Mouse (Mus musculus) limb, embryonic 13.5 days (tissue): ENCODE measurements around the gene Cul1. TPM values are rescaled to one million over a fixed set of nuclear protein-coding genes. Genes with fewer than 3 reads are reported as not detected.

Source experiments
- ATAC-seq: fragments of 200-750 bp; cut with Nextera tagmentation; 2 replicates; pipeline ENCODE4 v1.8.0; 2017; ENCODE audit warnings: low read depth, moderate number of reproducible peaks, moderate TSS enrichment; ENCODE audit not compliant: low FRiP score
- H3K27ac ChIP-seq: fragments of 300-500 bp; sonication (generic); 2 replicates; pipeline ENCODE4 v1.5.1; 2015; ENCODE audit warnings: inconsistent platforms, mild to moderate bottlenecking, moderate library complexity
- H3K27me3 ChIP-seq: fragments of 300-500 bp; sonication (generic); 2 replicates; pipeline ENCODE4 v1.6.1; 2015; ENCODE audit warnings: mild to moderate bottlenecking, inconsistent platforms
- H3K36me3 ChIP-seq: fragments of 300-500 bp; sonication (generic); 2 replicates; pipeline ENCODE4 v1.6.1; 2015; ENCODE audit warnings: inconsistent platforms, mild to moderate bottlenecking, moderate library complexity
- H3K4me1 ChIP-seq: fragments of 300-500 bp; sonication (generic); 2 replicates; pipeline ENCODE4 v1.6.1; 2015; ENCODE audit warnings: inconsistent platforms
- H3K4me2 ChIP-seq: fragments of 300-500 bp; sonication (generic); replicated peaks from 2 replicates; pipeline ENCODE4 v1.6.1; 2015; ENCODE audit warnings: inconsistent platforms, mild to moderate bottlenecking, moderate library complexity
- H3K4me3 ChIP-seq: fragments of 300-500 bp; sonication (generic); 2 replicates; pipeline ENCODE4 v1.5.1; 2015; ENCODE audit warnings: moderate library complexity, mild to moderate bottlenecking, inconsistent platforms
- H3K9ac ChIP-seq: fragments of 300-500 bp; sonication (generic); 2 replicates; pipeline ENCODE4 v1.6.1; 2015; ENCODE audit warnings: mild to moderate bottlenecking, inconsistent platforms
- H3K9me3 ChIP-seq: fragments of 300-500 bp; sonication (generic); 2 replicates; pipeline ENCODE4 v1.6.1; 2016; ENCODE audit warnings: inconsistent platforms
- WGBS: fragments of 180-500 bp; shearing (Covaris S2); methylation state at CpG from one replicate; pipeline ENCODE4 v1.1.7; 2015; 5-methylcytosine and 5-hydroxymethylcytosine counted together
- polyA plus RNA-seq: library from polyadenylated mRNA; unstranded; fragments of >200 nt; fragmentation: Nextera tagmentation; extraction: Ambion mirVana; gene quantifications from 2 replicates; pipeline ENCODE4 v1.2.1, GENCODE M21; 2015

Gene Cul1
- polyA plus RNA-seq, 1 experiment from 2014 or later: 148 TPM

DNA sequence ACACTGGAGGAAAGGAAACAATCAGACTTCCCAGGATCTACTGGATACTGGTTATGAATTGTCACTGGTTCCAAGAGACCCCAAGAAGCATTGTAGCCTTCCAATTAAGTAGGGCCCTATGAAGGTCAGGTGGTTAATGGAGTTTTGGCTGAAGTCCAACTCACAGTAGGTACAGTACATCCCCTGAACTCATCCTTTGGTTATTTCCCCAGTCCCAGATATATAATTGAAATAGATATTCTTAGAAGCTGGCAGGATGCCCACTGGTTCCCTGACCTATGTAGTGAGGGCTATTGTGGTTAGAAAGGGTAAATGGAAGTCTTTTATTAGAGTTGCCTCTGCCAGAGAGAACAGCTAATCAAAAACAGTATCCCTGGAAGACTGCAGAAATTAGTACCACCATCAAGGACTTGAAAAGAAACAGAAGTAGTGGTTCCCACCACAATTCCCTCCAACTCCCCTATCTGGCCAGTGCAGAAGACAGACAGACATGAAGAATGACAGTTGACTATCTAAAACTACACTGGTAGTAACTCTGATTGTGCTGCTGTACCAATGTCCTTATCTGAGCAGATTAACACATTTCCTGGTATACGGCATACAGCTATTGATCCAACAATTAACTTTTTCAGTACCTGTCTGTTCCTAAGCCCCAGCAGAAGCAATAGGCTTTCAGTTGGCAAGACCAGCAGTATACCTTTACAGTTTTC lies 112.3 kb downstream of the Cul1 start:
- 92% methylated on average over 1 of the region's 1 CpGs for WGBS
- Histone ChIP-seq H3K4me1 (no peaks in the 10 kb centered on the region), H3K4me3 (no peak overlapping the region), H3K9me3 (no peaks in the 10 kb centered on the region), H3K36me3 (peaks cover 74% of the 10 kb centered on the region), H3K9ac (no peak overlapping the region), H3K27ac (no peak overlapping the region), H3K27me3 (no peaks in the 10 kb centered on the region), H3K4me2 (no peak overlapping the region)
- ATAC-seq: no peak

DNA sequence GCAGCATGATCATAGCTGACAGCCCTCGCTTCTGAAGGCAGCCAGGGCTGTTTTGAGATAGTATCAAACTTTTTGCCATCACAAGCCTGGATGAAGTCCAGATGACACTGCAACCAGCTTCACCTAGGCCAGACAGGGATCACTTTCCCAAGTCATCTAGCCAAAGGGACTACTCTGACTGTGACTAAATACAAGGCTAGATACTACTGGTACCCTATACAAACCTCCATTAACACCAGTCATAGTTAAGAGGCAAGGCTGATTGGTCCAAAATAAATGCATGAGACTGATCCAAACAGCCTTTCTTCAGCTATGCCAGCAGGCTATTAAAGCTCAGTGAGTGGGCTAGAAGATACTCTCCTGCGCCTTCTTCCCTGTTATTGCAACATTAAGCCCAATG lies 119.7 kb downstream of the Cul1 start:
- H3K4me1 ChIP-seq: no peaks in the 10 kb centered on the region
- peaks cover 42% of the 10 kb centered on the region for H3K36me3 ChIP-seq
- H3K4me3 ChIP-seq: no peak overlapping the region
- no peak for ATAC-seq
- H3K9ac ChIP-seq: no peak overlapping the region
- 93% methylated on average over 2 of the region's 2 CpGs for WGBS
- H3K27me3 ChIP-seq: no peaks in the 10 kb centered on the region
- H3K9me3 ChIP-seq: no peaks in the 10 kb centered on the region
- H3K4me2 ChIP-seq: no peak overlapping the region
- no peak overlapping the region for H3K27ac ChIP-seq

Other genes starting within 250 kb of the Cul1 start
- 141 and 142 TPM in 2 replicates for gene Ezh2, start 141.9 kb downstream of the Cul1 start, polyA plus RNA-seq